Mouse (Mus musculus) cerebellum, adult 8-10 months (tissue): Measurements from ENCODE around the gene Por.

Experiments used
- DNase-seq: peaks from one replicate; pipeline ENCODE4 v3.0.0; 2022

Gene Por

GRCm38 (mm10) chr5:135729351-135729750 is 59.5 kb downstream of the Por start:
- no peak for DNase-seq

- DNase-seq, result no peak
Observed at GRCm38 (mm10) chr5:135730278-135730677, 60.4 kb downstream of the Por start.

GRCm38 (mm10) chr5:135730916-135731315 is 61.1 kb downstream of the Por start:
- DNase-seq, result no peak

- no peak for DNase-seq
Observed at GRCm38 (mm10) chr5:135731322-135731721, 61.5 kb downstream of the Por start.

- no peak for DNase-seq
Observed at GRCm38 (mm10) chr5:135733071-135733470, 63.2 kb downstream of the Por start.

GRCm38 (mm10) chr5:135734057-135734680 is 64.3 kb downstream of the Por start:
- DNase-seq, result no peak

GRCm38 (mm10) chr5:135735741-135736140 is 65.9 kb downstream of the Por start:
- DNase-seq, result no peak

- DNase-seq, result no peak
Observed at GRCm38 (mm10) chr5:135736544-135736943, 66.7 kb downstream of the Por start.

- no peak for DNase-seq
Observed at GRCm38 (mm10) chr5:135737154-135737553, 67.3 kb downstream of the Por start.

- DNase-seq, result no peak
Observed at GRCm38 (mm10) chr5:135738266-135738665, 68.4 kb downstream of the Por start.

- DNase-seq, result no peak
Observed at GRCm38 (mm10) chr5:135742156-135742555, 72.3 kb downstream of the Por start.

- peak; percentile 24 for DNase-seq
Observed at GRCm38 (mm10) chr5:135742941-135743740, 73.3 kb downstream of the Por start.

- DNase-seq, result peak; percentile 92
Observed at GRCm38 (mm10) chr5:135743741-135744609, 74.1 kb downstream of the Por start, which contains the start of gene Tmem120a. Gene Tmem120a, minus strand, starts transcription at chr5:135744448.

- DNase-seq, result no peak
Observed at GRCm38 (mm10) chr5:135744742-135745141, 74.9 kb downstream of the Por start.

GRCm38 (mm10) chr5:135751041-135751440 is 81.2 kb downstream of the Por start:
- no peak for DNase-seq

- DNase-seq, result no peak
Observed at GRCm38 (mm10) chr5:135751595-135751994, 81.8 kb downstream of the Por start.

GRCm38 (mm10) chr5:135761881-135762280 is 92.0 kb downstream of the Por start:
- DNase-seq, result no peak

GRCm38 (mm10) chr5:135763526-135763925 is 93.7 kb downstream of the Por start:
- DNase-seq, result peak; percentile 71

- no peak for DNase-seq
Observed at GRCm38 (mm10) chr5:135764971-135765370, 95.1 kb downstream of the Por start.

GRCm38 (mm10) chr5:135772519-135772918 is 102.7 kb downstream of the Por start:
- no peak for DNase-seq

- DNase-seq, result no peak
Observed at GRCm38 (mm10) chr5:135776546-135776945, 106.7 kb downstream of the Por start.

GRCm38 (mm10) chr5:135777796-135778470 is 108.1 kb downstream of the Por start, which contains the start of gene Styxl1:
Gene Styxl1, minus strand, starts transcription at chr5:135778385.
- no peak for DNase-seq
